10 mouse cellular contexts compared by ENCODE assay signal in genomic region chr4:137375314-137376278, GRCm38 (mm10). TPM values are rescaled to one million over a fixed set of nuclear protein-coding genes. Genes with fewer than 3 reads are reported as not detected.
DNase-seq lines count a peak whose midpoint lies in the region; ATAC-seq and TF ChIP-seq lines count a peak whose summit lies in the region.
"Had no signal": no experiment of that assay in that cellular context is flagged by ENCODE, and none has a peak within 500 bp of the region (broad histone marks: within the 10 kb centered on the region; RNA-seq: fewer than 3 reads in every experiment).

No protein-coding gene starts in this region.

- peak overlapping the region; percentile 17; the same call in 1 of the 2 replicates for H3K4me2 ChIP-seq in limb, embryonic 12.5 days

- peak; percentile 53 for DNase-seq in cerebellum, adult 9-11 months
- no peak for DNase-seq in cerebellum, adult 8-10 months
- DNase-seq in kidney, postnatal 4 days: peak; percentile 41 to 48
- DNase-seq in kidney, adult 8-10 months: no peak
- peak; percentile 76 for DNase-seq in embryo, embryonic 10.5 days (ENCODE audit: low spot score)
- no peak for DNase-seq in thymus, adult 2 months
- no peak for DNase-seq in layer of hippocampus, adult 18-20 months (ENCODE audit: low spot score in 2 of 2)
- DNase-seq: liver, postnatal 0 days had no signal

- TF ChIP-seq CTCF in thymus, adult 2 months (IDR thresholded peaks at IDR 0.05; ENCODE audit: borderline replicate concordance, control insufficient read depth, extremely low read depth, insufficient read depth, low read length, poor library complexity): no peak

- ATAC-seq in limb, embryonic 12.5 days (ENCODE audit: insufficient number of reproducible peaks, insufficient read depth, low FRiP score, low TSS enrichment, low read depth): peak; percentile 44; the same call in 1 of the 2 replicates
- ATAC-seq: CD4-positive, CD25-positive, alpha-beta regulatory T cell, adult 4 months; liver, postnatal 0 days had no signal

- no peaks in the 10 kb centered on the region for H3K36me3 ChIP-seq in limb, embryonic 12.5 days
- H3K36me3 ChIP-seq in thymus, adult 2 months (ENCODE audit: control insufficient read depth, insufficient read depth, low read length): no peaks in the 10 kb centered on the region

- no peaks in the 10 kb centered on the region for H3K9me3 ChIP-seq in limb, embryonic 12.5 days

- 31% methylated on average over 19 of the region's 19 CpGs for WGBS in limb, embryonic 12.5 days
- WGBS in thymus, adult 2 months: 68% methylated on average over 19 of the region's 19 CpGs

- H3K27me3 ChIP-seq in limb, embryonic 12.5 days: no peaks in the 10 kb centered on the region
- H3K27me3 ChIP-seq in thymus, adult 2 months (ENCODE audit: control insufficient read depth, insufficient read depth, low read length): no peaks in the 10 kb centered on the region

- H3K4me3 ChIP-seq in limb, embryonic 12.5 days (replicated peaks): no peak overlapping the region
- no peak overlapping the region for H3K4me3 ChIP-seq in thymus, adult 2 months (ENCODE audit: control insufficient read depth, insufficient read depth, low read length)

- H3K27ac ChIP-seq in limb, embryonic 12.5 days: peak overlapping the region; percentile 62
- no peak overlapping the region for H3K27ac ChIP-seq in thymus, adult 2 months (ENCODE audit: control insufficient read depth, insufficient read depth, low read length)

- peaks cover 15% of the 10 kb centered on the region for H3K4me1 ChIP-seq in limb, embryonic 12.5 days (replicated peaks)
- peaks cover 8% of the 10 kb centered on the region for H3K4me1 ChIP-seq in thymus, adult 2 months (replicated peaks; ENCODE audit: control insufficient read depth, insufficient read depth, low read length)

- H3K9ac ChIP-seq in limb, embryonic 12.5 days (replicated peaks): no peak overlapping the region; the same call in 1 of the 2 replicates
- H3K9ac ChIP-seq: liver, postnatal 0 days had no signal

- no peak for TF ChIP-seq POLR2A in thymus, adult 2 months (IDR thresholded peaks at IDR 0.05; ENCODE audit: control insufficient read depth, extremely low read depth, insufficient read depth, low read length, poor library complexity)

RNA-seq across cellular contexts. Expression of gene Cdc42, which starts 18.1 kb away (rescaled TPM):
- polyA plus RNA-seq in limb, embryonic 12.5 days (2016; fragmentation: Nextera tagmentation; extraction: Ambion mirVana): 589 and 620 TPM in 2 replicates
- polyA plus RNA-seq in thymus, adult 2 months (2012; rRNA removed): 80.3 and 94.4 TPM in 2 replicates
- 100 to 1,000 TPM; 285 to 289 TPM for total RNA-seq in layer of hippocampus, adult 18-20 months (2021)

RNA-seq across cellular contexts. Expression of gene Cela3a, which starts 34.0 kb away (rescaled TPM):
- not detected in 2 replicates for polyA plus RNA-seq in limb, embryonic 12.5 days (2016; fragmentation: Nextera tagmentation; extraction: Ambion mirVana)
- not detected in 2 replicates for polyA plus RNA-seq in thymus, adult 2 months (2012; rRNA removed)
- total RNA-seq in layer of hippocampus, adult 18-20 months (2021): not detected
- polyA plus RNA-seq: CD4-positive, CD25-positive, alpha-beta regulatory T cell, adult 4 months; liver, postnatal 0 days had no signal

RNA-seq across cellular contexts. Expression of gene Cela3b, which starts 54.7 kb away (rescaled TPM):
- polyA plus RNA-seq in limb, embryonic 12.5 days (2016; fragmentation: Nextera tagmentation; extraction: Ambion mirVana): not detected in 2 replicates
- polyA plus RNA-seq in thymus, adult 2 months (2012; rRNA removed): 1.1 and 1.4 TPM in 2 replicates
- not detected for total RNA-seq in layer of hippocampus, adult 18-20 months (2021)
- polyA plus RNA-seq: CD4-positive, CD25-positive, alpha-beta regulatory T cell, adult 4 months had no signal

Comparison
In these comparisons a context has a peak if more than half of its experiments do, and no peak if none do; other contexts are left out.
1. DNase-seq: peak in cerebellum, adult 9-11 months (single experiment), kidney, postnatal 4 days (2 of 2) and embryo, embryonic 10.5 days (single experiment); none in cerebellum, adult 8-10 months (single experiment), kidney, adult 8-10 months (0 of 2), thymus, adult 2 months (single experiment) and layer of hippocampus, adult 18-20 months (0 of 2).